ENCODE assay signal across 8 mouse cellular contexts in the genomic region with DNA sequence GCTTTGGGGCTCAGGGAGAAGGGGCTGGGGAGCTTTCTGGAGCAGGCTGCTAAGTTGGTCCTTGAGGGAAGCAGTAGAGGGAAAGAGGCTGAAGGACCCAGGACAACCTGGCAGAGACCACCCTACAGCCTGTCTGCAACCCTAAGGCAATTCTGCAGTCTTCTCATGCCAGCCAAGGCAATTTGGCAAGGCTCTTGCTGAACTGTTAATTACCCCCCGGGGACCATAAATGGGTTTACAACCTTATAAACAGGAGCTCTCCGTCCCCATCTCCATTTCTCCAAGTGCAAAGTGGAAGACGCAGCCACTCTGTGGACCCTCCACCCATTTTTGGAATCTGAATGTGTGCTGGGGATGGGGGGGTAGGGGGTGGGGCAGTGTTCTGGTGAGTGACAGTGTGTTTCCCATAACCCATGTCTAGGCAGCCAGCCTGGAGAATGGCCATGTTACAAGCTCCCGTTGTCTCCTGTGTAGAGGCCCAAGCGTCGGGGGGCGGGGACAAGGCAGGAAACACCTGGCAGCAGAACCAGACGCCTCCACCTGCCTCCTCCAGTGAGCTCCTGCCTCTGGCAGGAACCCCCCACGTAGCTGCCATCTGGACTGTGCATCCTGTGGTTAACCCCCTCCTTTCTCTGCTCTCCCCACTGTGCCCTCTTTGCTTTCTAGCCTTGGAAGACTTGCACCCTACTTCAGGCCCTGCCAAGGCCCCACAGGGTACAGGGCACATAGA. TPM values are rescaled to one million over a fixed set of nuclear protein-coding genes. Genes with fewer than 3 reads are reported as not detected.
A peak's percentile ranks its signal among the peaks of the same experiment; 100 is the strongest.
DNase-seq lines count a peak whose midpoint lies in the region; ATAC-seq and TF ChIP-seq lines count a peak whose summit lies in the region.
"Had no signal": no experiment of that assay in that cellular context is flagged by ENCODE, and none has a peak within 500 bp of the region (broad histone marks: within the 10 kb centered on the region; RNA-seq: fewer than 3 reads in every experiment).

No protein-coding gene starts in this region.

- TF ChIP-seq EP300 in heart, postnatal 0 days (IDR thresholded peaks at IDR 0.05; ENCODE audit: low read depth): no peak

- WGBS in midbrain, embryonic 10.5 days: 43% methylated on average over 9 of the region's 9 CpGs
- 57% methylated on average over 9 of the region's 9 CpGs for WGBS in midbrain, embryonic 11.5 days
- 46% methylated on average over 9 of the region's 9 CpGs for WGBS in heart, postnatal 0 days
- WGBS in stomach, embryonic 15.5 days: 16% methylated on average over 9 of the region's 9 CpGs

- H3K9me3 ChIP-seq in midbrain, embryonic 10.5 days (replicated peaks): 0 out of 2 replicates have a peak, but pooled peaks cover 3% of the 10 kb centered on the region
- no peaks in the 10 kb centered on the region for H3K9me3 ChIP-seq in midbrain, embryonic 11.5 days (ENCODE audit: control insufficient read depth, low read length)
- no peaks in the 10 kb centered on the region for H3K9me3 ChIP-seq in heart, postnatal 0 days (replicated peaks; ENCODE audit: control insufficient read depth, low read length)
- no peaks in the 10 kb centered on the region for H3K9me3 ChIP-seq in stomach, embryonic 15.5 days

- H3K27ac ChIP-seq in midbrain, embryonic 10.5 days (replicated peaks): peak overlapping the region; percentile 10
- no peak overlapping the region for H3K27ac ChIP-seq in midbrain, embryonic 11.5 days (ENCODE audit: low read depth, low read length)
- peak overlapping the region; percentile 14; the same call in 1 of the 2 replicates for H3K27ac ChIP-seq in heart, postnatal 0 days (ENCODE audit: low read depth)
- H3K27ac ChIP-seq in stomach, embryonic 15.5 days: no peak overlapping the region
- H3K27ac ChIP-seq: macrophage had no signal

- no peak overlapping the region for H3K9ac ChIP-seq in midbrain, embryonic 11.5 days (ENCODE audit: low read length)
- no peak overlapping the region for H3K9ac ChIP-seq in heart, postnatal 0 days (replicated peaks; ENCODE audit: low read depth, low read length)
- no peak overlapping the region for H3K9ac ChIP-seq in stomach, embryonic 15.5 days

- DNase-seq in midbrain, embryonic 10.5 days (ENCODE audit: low spot score): no peak
- no peak for DNase-seq in midbrain, embryonic 11.5 days (ENCODE audit: low spot score, missing footprints)
- DNase-seq in cerebellum, postnatal 14 days: peak; percentile 56 to 57
- DNase-seq in heart, postnatal 0 days (ENCODE audit: low spot score): no peak
- peak; percentile 12 for DNase-seq in lung, postnatal 25 days (ENCODE audit: low spot score)
- no peak for DNase-seq in urinary bladder, postnatal 25 days (ENCODE audit: low spot score)

- no peak for ATAC-seq in midbrain, embryonic 11.5 days (ENCODE audit: low FRiP score)
- no peak for ATAC-seq in heart, postnatal 0 days (ENCODE audit: insufficient read depth, low read depth)
- ATAC-seq in stomach, embryonic 15.5 days (ENCODE audit: insufficient read depth, low FRiP score, low read depth): peak; percentile 33; the same call in 1 of the 2 replicates

- no peaks in the 10 kb centered on the region for H3K36me3 ChIP-seq in midbrain, embryonic 10.5 days
- H3K36me3 ChIP-seq in midbrain, embryonic 11.5 days (ENCODE audit: control insufficient read depth, insufficient read depth, low read length): no peaks in the 10 kb centered on the region
- no peaks in the 10 kb centered on the region for H3K36me3 ChIP-seq in heart, postnatal 0 days (replicated peaks; ENCODE audit: control insufficient read depth, insufficient read depth, low read length)
- no peaks in the 10 kb centered on the region for H3K36me3 ChIP-seq in stomach, embryonic 15.5 days

- peaks cover 6% of the 10 kb centered on the region; the same call in 1 of the 2 replicates for H3K27me3 ChIP-seq in midbrain, embryonic 10.5 days (ENCODE audit: low read depth, poor library complexity, severe bottlenecking)
- no peaks in the 10 kb centered on the region for H3K27me3 ChIP-seq in midbrain, embryonic 11.5 days (ENCODE audit: control insufficient read depth, insufficient read depth, low read length)
- H3K27me3 ChIP-seq in heart, postnatal 0 days (ENCODE audit: control insufficient read depth, insufficient read depth, low read length): no peaks in the 10 kb centered on the region
- H3K27me3 ChIP-seq in stomach, embryonic 15.5 days (replicated peaks): no peaks in the 10 kb centered on the region

- no peak overlapping the region for H3K4me3 ChIP-seq in midbrain, embryonic 10.5 days
- no peak overlapping the region for H3K4me3 ChIP-seq in midbrain, embryonic 11.5 days (ENCODE audit: low read depth, low read length)
- H3K4me3 ChIP-seq in heart, postnatal 0 days (ENCODE audit: low read depth, low read length): no peak overlapping the region
- no peak overlapping the region for H3K4me3 ChIP-seq in stomach, embryonic 15.5 days (replicated peaks)

- peaks cover 29% of the 10 kb centered on the region for H3K4me1 ChIP-seq in midbrain, embryonic 10.5 days
- peaks cover 7% of the 10 kb centered on the region for H3K4me1 ChIP-seq in midbrain, embryonic 11.5 days (ENCODE audit: control insufficient read depth, insufficient read depth, low read length)
- peaks cover 43% of the 10 kb centered on the region for H3K4me1 ChIP-seq in heart, postnatal 0 days (ENCODE audit: control insufficient read depth, insufficient read depth)
- H3K4me1 ChIP-seq in stomach, embryonic 15.5 days: peaks cover 4% of the 10 kb centered on the region; the same call in 1 of the 2 replicates

- H3K4me2 ChIP-seq in midbrain, embryonic 11.5 days: no peak overlapping the region
- H3K4me2 ChIP-seq in heart, postnatal 0 days (ENCODE audit: low read depth, low read length): no peak overlapping the region; the same call in 1 of the 2 replicates
- no peak overlapping the region for H3K4me2 ChIP-seq in stomach, embryonic 15.5 days

- no peak for TF ChIP-seq CTCF in heart, postnatal 0 days (IDR thresholded peaks at IDR 0.05; ENCODE audit: low read depth)

RNA-seq across cellular contexts. Expression of gene Fam163b, which starts 20.5 kb away (rescaled TPM):
- polyA plus RNA-seq in midbrain, embryonic 10.5 days (2016; fragmentation: Nextera tagmentation; extraction: Ambion mirVana): 0.06 and 0.22 TPM in 2 replicates
- 0.10 and 0.15 TPM in 2 replicates for polyA plus RNA-seq in midbrain, embryonic 11.5 days (2014; fragmentation: Nextera tagmentation; extraction: Ambion mirVana)
- 0.23 and 0.93 TPM in 2 replicates for total RNA-seq in heart, postnatal 0 days (2014; rRNA removed; ENCODE audit: low replicate concordance)
- polyA plus RNA-seq in heart, postnatal 0 days (2015; fragmentation: Nextera tagmentation; extraction: Ambion mirVana): 0.36 and 0.40 TPM in 2 replicates
- 0.15 and 0.19 TPM in 2 replicates for polyA plus RNA-seq in stomach, embryonic 15.5 days (2015; fragmentation: Nextera tagmentation; extraction: Ambion mirVana)
- polyA plus RNA-seq: macrophage had no signal

RNA-seq across cellular contexts. Expression of gene Adamtsl2, which starts 42.6 kb away (rescaled TPM):
- polyA plus RNA-seq in midbrain, embryonic 10.5 days (2016; fragmentation: Nextera tagmentation; extraction: Ambion mirVana): 4.8 and 6.3 TPM in 2 replicates
- 3.9 and 5.9 TPM in 2 replicates for polyA plus RNA-seq in midbrain, embryonic 11.5 days (2014; fragmentation: Nextera tagmentation; extraction: Ambion mirVana)
- 17.7 and 21.9 TPM in 2 replicates for total RNA-seq in heart, postnatal 0 days (2014; rRNA removed; ENCODE audit: low replicate concordance)
- polyA plus RNA-seq in heart, postnatal 0 days (2015; fragmentation: Nextera tagmentation; extraction: Ambion mirVana): 7.2 and 7.7 TPM in 2 replicates
- 3.0 and 3.8 TPM in 2 replicates for polyA plus RNA-seq in stomach, embryonic 15.5 days (2015; fragmentation: Nextera tagmentation; extraction: Ambion mirVana)
- polyA plus RNA-seq: macrophage had no signal

RNA-seq across cellular contexts. Expression of gene Dbh, which starts 43.2 kb away (rescaled TPM):
- polyA plus RNA-seq in midbrain, embryonic 10.5 days (2016; fragmentation: Nextera tagmentation; extraction: Ambion mirVana): 1.1 TPM in 2 replicates
- 0.48 TPM in 1 of 2 replicates, not detected in the other for polyA plus RNA-seq in midbrain, embryonic 11.5 days (2014; fragmentation: Nextera tagmentation; extraction: Ambion mirVana)
- total RNA-seq in heart, postnatal 0 days (2014; rRNA removed; ENCODE audit: low replicate concordance): not detected in 2 replicates
- 1.7 TPM in 2 replicates for polyA plus RNA-seq in heart, postnatal 0 days (2015; fragmentation: Nextera tagmentation; extraction: Ambion mirVana)
- polyA plus RNA-seq in stomach, embryonic 15.5 days (2015; fragmentation: Nextera tagmentation; extraction: Ambion mirVana): 1.3 and 3.1 TPM in 2 replicates
- polyA plus RNA-seq: macrophage had no signal

RNA-seq across cellular contexts. Expression of gene Mymk, which starts 49.8 kb away (rescaled TPM):
- polyA plus RNA-seq in midbrain, embryonic 10.5 days (2016; fragmentation: Nextera tagmentation; extraction: Ambion mirVana): not detected in 2 replicates
- polyA plus RNA-seq in midbrain, embryonic 11.5 days (2014; fragmentation: Nextera tagmentation; extraction: Ambion mirVana): not detected in 2 replicates
- not detected in 2 replicates for total RNA-seq in heart, postnatal 0 days (2014; rRNA removed; ENCODE audit: low replicate concordance)
- 0.08 and 0.10 TPM in 2 replicates for polyA plus RNA-seq in heart, postnatal 0 days (2015; fragmentation: Nextera tagmentation; extraction: Ambion mirVana)
- 0.28 and 1.3 TPM in 2 replicates for polyA plus RNA-seq in stomach, embryonic 15.5 days (2015; fragmentation: Nextera tagmentation; extraction: Ambion mirVana)
- polyA plus RNA-seq: macrophage had no signal

Comparison
In these comparisons a context has a peak if more than half of its experiments do, and no peak if none do; other contexts are left out.
1. H3K27ac ChIP-seq: peak in midbrain, embryonic 10.5 days (single experiment) and heart, postnatal 0 days (single experiment); none in midbrain, embryonic 11.5 days (single experiment) and stomach, embryonic 15.5 days (single experiment).
2. DNase-seq: peak in cerebellum, postnatal 14 days (2 of 2) and lung, postnatal 25 days (single experiment); none in midbrain, embryonic 10.5 days (single experiment), midbrain, embryonic 11.5 days (single experiment), heart, postnatal 0 days (single experiment) and urinary bladder, postnatal 25 days (single experiment).